Mouse (Mus musculus): ENCODE results near the gene Fam98b.

The Fam98b gene

DNA sequence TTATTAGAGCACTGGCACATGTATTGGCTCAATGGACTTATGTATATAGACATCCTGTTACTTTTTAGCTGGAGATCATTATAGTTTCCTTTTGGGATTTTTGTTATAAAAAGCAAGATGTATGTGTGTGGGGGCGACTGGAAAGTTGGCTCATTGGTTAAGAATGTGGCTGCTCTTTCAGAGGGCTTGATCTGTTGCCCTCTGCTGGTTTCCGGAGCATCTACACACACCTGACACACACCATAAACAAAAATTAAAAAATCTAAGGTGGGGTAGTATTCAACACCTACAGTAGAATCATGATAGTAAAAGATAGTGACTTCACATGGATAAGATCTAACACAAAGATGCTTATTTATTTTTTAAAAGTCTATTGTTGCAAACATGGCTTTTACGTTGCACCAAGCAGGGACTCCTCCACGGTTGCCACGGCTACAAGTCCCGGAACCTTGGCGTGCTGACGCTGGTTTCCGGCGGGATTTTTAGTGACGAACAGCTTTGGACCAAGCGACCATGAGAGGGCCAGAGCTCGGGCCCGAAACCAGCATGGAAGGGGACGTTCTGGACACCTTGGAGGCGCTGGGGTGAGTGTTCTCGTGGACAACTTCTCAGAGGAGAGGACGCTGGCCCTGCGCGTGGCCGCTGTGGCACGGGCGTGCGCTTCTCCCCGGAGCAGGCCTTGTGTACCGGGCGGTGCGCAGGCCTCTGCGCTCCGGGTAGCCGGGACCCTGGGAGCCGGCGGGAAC, at the start of gene Fam98b:
Gene Fam98b, plus strand, starts transcription at position 485 of the 746 bp plus-strand sequence.
- DNase-seq (ENCODE audit: low read depth) = peak; percentile 95

DNA sequence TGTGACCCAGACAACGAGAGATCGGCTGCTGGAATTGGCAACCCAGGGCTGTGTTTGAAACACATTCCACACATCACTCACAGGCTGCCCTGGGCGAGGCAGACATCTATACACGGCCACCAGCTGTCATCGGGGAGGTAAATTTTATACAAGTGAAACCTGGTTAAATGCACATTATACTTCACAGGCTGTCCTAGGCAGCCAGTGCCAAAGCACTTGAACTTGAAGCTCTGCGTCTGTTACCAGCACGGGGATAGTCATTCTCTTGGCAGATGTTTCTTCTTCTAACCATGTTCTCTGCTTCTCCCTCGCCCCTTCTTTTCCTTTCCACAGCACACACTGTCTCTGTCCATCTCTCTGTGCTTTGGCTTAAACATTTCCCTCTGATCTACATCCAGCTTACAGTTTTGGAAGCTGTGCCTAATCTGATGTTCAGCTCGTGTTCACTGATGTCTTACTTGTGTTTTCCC, 48.6 kb upstream of the Fam98b start:
- DNase-seq (ENCODE audit: low read depth) = no peak

GRCm38 (mm10) chr2:117203350-117203749, 46.2 kb upstream of the Fam98b start:
- DNase-seq (ENCODE audit: low read depth) = no peak

GRCm38 (mm10) chr2:117204534-117204933, 45.0 kb upstream of the Fam98b start:
- DNase-seq (ENCODE audit: low read depth) = no peak

DNA sequence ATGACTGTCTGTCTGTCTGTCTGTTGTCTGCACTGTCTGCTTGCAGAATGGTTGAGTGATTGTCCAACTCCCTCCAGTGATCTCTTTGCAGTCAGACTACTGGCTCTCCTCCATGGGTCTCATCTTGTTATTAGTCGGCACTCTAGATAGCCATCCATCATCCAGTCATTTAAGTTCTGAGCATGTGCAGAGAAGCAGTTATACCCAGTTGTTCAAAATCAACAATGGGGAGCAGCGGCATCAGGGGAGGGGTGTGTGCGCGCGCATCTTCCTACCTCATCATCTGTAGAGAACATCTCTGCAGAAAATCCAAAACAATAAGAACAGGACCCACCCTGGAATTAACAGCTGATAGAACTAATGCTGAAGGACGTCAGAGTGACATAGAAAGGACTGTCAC, 44.5 kb upstream of the Fam98b start:
- DNase-seq (ENCODE audit: low read depth) = no peak

- peak; percentile 29 for DNase-seq (ENCODE audit: low read depth)
These were observed 39.0 kb upstream of the Fam98b start for GRCm38 (mm10) chr2:117210416-117211085.

GRCm38 (mm10) chr2:117216152-117216551, 33.4 kb upstream of the Fam98b start:
- peak; percentile 38 for DNase-seq (ENCODE audit: low read depth)

GRCm38 (mm10) chr2:117217695-117218216, 31.8 kb upstream of the Fam98b start:
- no peak for DNase-seq (ENCODE audit: low read depth)

- DNase-seq (ENCODE audit: low read depth) = peak; percentile 47
These were observed 30.0 kb upstream of the Fam98b start for GRCm38 (mm10) chr2:117219536-117219935.

- no peak for DNase-seq (ENCODE audit: low read depth)
These were observed 26.9 kb upstream of the Fam98b start for GRCm38 (mm10) chr2:117222651-117223050.

DNA sequence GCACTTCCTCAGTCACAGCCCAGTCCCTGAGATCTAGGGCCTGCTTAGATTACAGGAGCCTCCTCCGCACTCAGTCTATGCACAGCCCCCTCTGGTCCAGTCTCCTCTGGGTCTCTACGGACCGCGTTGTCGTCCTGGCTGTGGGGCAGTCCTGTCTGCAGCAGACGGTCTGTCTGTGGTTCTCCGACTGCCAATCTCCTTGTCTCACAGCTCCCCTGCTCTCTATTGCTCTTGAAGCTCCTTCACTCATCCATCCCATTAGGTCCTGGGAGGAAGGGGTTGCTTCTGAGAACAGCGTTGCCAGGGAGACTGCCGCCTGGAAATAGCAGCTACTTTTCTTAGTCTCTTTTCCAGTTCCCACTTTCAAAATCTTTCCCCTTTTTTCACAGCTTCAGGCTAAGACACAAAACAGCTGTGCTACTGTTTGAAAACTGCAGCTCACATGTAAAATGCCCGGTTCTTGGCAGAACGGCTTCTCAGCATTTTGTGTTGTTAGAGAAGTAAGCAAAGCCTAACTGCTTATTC, 20.9 kb upstream of the Fam98b start:
- no peak for DNase-seq (ENCODE audit: low read depth)

DNA sequence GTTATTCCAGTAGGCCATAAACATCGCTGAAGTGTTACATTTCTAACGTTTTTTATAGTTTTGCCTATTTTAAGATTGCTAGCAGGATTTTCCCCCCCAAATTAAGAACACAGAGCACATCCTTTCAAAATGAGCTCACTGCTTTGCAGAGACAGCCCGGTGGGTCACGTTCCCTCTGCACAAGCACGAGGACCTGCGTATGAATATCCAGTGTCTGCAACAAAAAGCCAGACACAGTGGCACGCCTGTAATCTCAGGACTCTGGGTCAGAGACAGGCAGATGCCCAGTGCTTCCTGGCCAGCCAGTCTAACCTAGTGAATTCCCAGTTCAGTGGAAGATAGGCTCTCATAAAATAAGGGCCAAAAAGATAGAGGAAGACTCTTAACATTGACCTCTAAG, 19.3 kb upstream of the Fam98b start:
- DNase-seq (ENCODE audit: low read depth) = no peak

GRCm38 (mm10) chr2:117231257-117231656, 18.3 kb upstream of the Fam98b start:
- DNase-seq (ENCODE audit: low read depth) = peak; percentile 89

DNA sequence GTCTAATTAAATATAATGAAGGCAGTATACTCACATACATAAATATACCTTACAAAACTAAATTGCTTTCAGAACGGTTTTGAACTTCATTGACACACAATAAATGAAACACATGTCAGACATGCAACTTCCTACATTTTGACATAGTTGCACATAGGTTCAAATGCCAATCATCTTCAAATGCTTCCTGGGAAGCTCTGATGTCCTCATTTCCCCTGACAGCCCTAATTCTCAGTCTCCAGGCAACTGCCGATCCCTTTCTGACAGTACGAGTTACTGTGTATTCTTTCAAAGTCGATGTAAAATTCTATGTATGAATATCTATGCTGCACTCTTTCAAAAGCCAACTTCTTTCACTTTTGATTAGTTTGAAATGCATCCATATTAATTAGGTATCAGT, 7.6 kb upstream of the Fam98b start:
- peak; percentile 13 for DNase-seq (ENCODE audit: low read depth)

DNA sequence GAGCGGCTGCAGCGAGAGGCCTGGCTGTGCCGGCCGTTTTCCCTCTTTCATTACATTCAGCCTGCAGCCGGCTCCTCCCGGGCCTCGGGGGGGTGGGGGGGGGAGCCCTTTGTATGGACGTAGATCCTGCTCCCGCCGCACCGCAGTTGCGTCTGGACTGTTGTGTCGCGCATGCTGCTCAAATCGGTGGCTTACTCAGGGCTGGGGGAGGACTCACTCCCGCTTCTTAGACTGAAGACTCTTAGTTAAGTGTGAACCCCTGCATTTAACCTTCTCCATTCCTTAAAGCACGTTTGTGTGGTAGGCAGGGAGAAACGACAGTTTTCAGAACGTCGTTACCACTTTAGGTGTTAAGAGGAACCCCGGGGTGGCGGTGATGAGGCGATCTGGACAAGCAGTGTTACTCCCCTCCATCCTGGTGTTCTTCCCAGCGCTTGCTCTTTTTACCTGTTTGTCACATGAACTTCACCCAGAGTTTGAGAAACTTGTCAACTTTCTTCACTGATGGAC, 517 bp downstream of the Fam98b start:
- no peak for DNase-seq (ENCODE audit: low read depth)

DNA sequence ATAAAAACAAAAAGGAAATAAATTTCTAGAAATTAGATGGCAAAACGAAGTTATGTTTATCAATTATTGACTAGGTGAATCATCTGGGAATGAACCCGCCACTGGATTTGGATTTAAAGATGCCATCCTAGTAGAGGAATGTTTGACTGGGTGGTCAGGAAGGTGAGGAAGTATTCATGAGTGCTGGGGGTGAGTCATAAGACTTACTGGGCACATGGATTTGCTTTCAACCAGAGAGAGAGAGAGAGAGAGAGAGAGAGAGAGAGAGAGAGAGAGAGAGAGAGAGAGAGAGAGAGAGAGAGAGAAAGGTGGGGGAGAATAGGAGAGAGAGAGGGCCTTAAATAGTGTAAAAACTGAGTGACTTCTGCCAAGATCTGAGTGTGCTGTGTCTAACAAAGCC, 5.9 kb downstream of the Fam98b start:
- DNase-seq (ENCODE audit: low read depth) = peak; percentile 39

- DNase-seq (ENCODE audit: low read depth) = no peak
These were observed 8.1 kb downstream of the Fam98b start for GRCm38 (mm10) chr2:117257617-117258016.

- DNase-seq (ENCODE audit: low read depth) = peak; percentile 71
These were observed 12.6 kb downstream of the Fam98b start for GRCm38 (mm10) chr2:117262184-117262583.

DNA sequence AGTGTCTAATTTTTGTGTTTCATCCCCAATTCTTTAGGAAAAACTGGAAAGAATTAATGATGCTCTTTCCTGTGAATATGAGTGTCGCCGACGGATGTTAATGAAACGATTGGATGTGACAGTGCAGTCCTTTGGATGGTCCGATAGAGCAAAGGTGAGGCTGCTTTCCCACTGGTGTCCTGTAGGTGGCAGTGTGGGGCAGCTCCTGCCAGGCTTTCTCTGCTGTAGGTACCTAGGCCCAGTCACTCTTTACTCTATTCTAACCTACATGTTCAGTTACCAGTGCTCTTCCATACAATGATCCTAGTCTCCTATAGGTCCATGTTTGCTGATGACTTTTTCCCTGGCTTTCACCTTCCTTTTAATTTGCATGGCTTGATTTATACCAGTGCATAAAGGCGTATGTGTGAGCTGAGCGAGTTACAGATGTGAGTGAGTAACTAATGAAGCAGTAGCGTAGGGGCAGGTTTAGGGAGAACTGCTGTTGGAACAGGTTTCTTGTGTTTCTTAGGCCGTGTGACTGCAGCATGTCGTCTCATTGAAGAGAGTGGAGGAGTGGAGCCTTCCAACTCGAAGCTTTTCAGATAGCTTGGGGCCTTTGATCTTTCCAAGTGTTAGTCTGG, 14.4 kb downstream of the Fam98b start:
- peak; percentile 48 for DNase-seq (ENCODE audit: low read depth)

DNA sequence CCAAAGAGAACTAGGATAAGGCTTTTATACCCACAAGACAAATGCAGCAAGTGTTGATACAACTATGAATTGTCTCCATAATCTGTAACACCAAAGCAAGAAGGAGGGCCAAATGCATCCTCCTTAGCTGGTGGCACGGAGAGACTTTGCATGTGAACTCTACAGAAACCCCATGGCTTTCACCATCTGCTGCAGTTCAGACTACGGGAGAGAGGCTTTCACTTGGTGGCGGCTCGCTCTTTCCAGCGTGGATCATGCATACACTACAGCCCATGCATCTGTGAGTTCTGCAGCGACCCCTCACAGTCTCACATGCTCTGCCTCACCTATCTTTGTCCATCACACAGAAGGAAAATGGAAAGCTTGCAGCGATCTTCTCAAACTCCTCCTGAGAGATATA, 38.8 kb downstream of the Fam98b start:
- DNase-seq (ENCODE audit: low read depth) = no peak

- peak; percentile 62 for DNase-seq (ENCODE audit: low read depth)
These were observed 50.3 kb downstream of the Fam98b start for GRCm38 (mm10) chr2:117299596-117300448.

Data from 416B (cell line).